Mouse (Mus musculus) thymus, postnatal 0 days (tissue): ENCODE data around the gene Syt14. TPM values are rescaled to one million over a fixed set of nuclear protein-coding genes. Genes with fewer than 3 reads are reported as not detected.

Experiments used
- DNase-seq: peaks from one replicate; pipeline ENCODE4 v3.0.0-alpha.2; 2015; ENCODE audit warnings: low spot score
- polyA plus RNA-seq: library from polyadenylated mRNA; unstranded; fragments of >200 nt; fragmentation: Nextera tagmentation; extraction: Ambion mirVana; gene quantifications from 2 replicates; pipeline ENCODE4 v1.2.1, GENCODE M21; 2015

Syt14 gene
- 1.1 and 2.0 TPM in 2 replicates for polyA plus RNA-seq

GRCm38 (mm10) chr1:193035371-193036238 is at the start of gene Syt14:
Syt14 (minus strand) TSS chr1:193035775.
- DNase-seq = peak; percentile 82

GRCm38 (mm10) chr1:193084016-193084415 is 48.4 kb upstream of the Syt14 start:
- no peak for DNase-seq

- no peak for DNase-seq
Observed at GRCm38 (mm10) chr1:193083051-193083450, 47.5 kb upstream of the Syt14 start.

- no peak for DNase-seq
Observed at GRCm38 (mm10) chr1:193082311-193082921, 46.8 kb upstream of the Syt14 start.

- DNase-seq = no peak
Observed at GRCm38 (mm10) chr1:193062618-193063017, 27.0 kb upstream of the Syt14 start.

- DNase-seq = no peak
Observed at GRCm38 (mm10) chr1:193060167-193060566, 24.6 kb upstream of the Syt14 start.

GRCm38 (mm10) chr1:193059596-193059995 is 24.0 kb upstream of the Syt14 start:
- no peak for DNase-seq

GRCm38 (mm10) chr1:193054401-193054800 is 18.8 kb upstream of the Syt14 start:
- no peak for DNase-seq

- DNase-seq = no peak
Observed at GRCm38 (mm10) chr1:193053065-193053464, 17.5 kb upstream of the Syt14 start.

GRCm38 (mm10) chr1:193047616-193048015 is 12.0 kb upstream of the Syt14 start:
- DNase-seq = no peak

- DNase-seq = no peak
Observed at GRCm38 (mm10) chr1:193042760-193043295, 7.3 kb upstream of the Syt14 start.

GRCm38 (mm10) chr1:193034951-193035370 is 614 bp downstream of the Syt14 start:
- peak; percentile 10 for DNase-seq

- DNase-seq = no peak
Observed at GRCm38 (mm10) chr1:193024311-193024710, 11.3 kb downstream of the Syt14 start.

- no peak for DNase-seq
Observed at GRCm38 (mm10) chr1:193012351-193012750, 23.2 kb downstream of the Syt14 start.

GRCm38 (mm10) chr1:193011000-193011769 is 24.4 kb downstream of the Syt14 start:
- DNase-seq = no peak

GRCm38 (mm10) chr1:193004581-193004980 is 31.0 kb downstream of the Syt14 start:
- DNase-seq = no peak

- no peak for DNase-seq
Observed at GRCm38 (mm10) chr1:193003953-193004352, 31.6 kb downstream of the Syt14 start.

- DNase-seq = no peak
Observed at GRCm38 (mm10) chr1:193002307-193002706, 33.3 kb downstream of the Syt14 start.

GRCm38 (mm10) chr1:193001587-193001986 is 34.0 kb downstream of the Syt14 start:
- DNase-seq = no peak

- peak; percentile 56 for DNase-seq
Observed at GRCm38 (mm10) chr1:193000908-193001307, 34.7 kb downstream of the Syt14 start.

- DNase-seq = no peak
Observed at GRCm38 (mm10) chr1:192994179-192994873, 41.2 kb downstream of the Syt14 start.
